Mouse (Mus musculus) spleen, postnatal 36 days (tissue): ENCODE data around the gene Gdf15.

Experiments
- DNase-seq, 2 experiments: peaks; one replicate each; pipeline ENCODE4 v3.0.0; 2022; ENCODE audit warnings: low spot score in 2 of 2, mixed read lengths in 1 of 2

The Gdf15 gene

DNA sequence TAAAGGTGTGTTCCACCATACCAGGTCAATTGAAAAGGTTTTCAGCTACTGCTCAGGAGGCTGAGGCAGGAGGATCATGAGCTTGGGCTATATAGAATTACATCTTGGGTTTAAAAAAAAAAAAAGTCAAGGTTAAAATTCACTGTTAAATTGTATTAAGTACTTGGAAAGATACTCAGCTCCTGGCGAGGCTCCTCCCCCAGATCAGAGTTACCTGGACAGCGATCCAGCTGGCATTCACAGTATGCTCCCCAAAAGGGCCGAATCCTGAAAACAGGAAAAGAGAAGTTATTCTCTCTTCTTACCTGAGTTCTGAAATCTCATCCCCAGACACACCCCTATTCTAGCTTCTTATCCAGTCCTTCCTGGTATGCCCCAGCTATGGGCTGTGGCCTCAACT, 25.0 kb upstream of the Gdf15 start:
- no peak for DNase-seq

DNA sequence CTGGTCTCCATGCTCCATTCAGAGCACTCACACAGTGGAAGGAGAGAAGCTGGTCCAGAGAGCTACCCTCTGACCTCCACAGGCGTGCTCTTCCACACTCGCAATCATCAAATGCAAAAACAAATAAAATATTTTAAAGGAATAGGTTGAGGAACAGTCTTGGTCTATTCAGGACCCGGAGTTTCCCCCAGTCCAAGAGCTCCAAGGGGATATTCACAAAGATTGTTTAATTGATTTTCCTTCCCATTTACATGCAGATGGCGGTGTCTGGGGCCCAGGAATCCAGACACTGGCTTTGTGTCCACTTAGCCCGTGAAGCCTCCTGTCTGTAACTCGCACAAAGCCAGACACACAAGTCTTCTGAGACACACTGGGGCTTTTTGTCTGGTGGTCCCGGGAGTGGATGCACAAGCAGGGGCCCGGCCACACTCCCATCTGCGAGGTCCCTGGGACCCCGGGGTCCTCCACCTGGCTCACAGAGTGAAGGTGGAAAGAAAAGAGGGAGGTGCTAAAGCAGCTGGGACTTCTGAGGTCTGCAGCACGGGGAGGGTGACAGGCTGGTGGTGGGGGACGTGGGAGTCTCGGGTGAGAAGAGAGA, 24.0 kb upstream of the Gdf15 start:
- DNase-seq, result no peak

DNA sequence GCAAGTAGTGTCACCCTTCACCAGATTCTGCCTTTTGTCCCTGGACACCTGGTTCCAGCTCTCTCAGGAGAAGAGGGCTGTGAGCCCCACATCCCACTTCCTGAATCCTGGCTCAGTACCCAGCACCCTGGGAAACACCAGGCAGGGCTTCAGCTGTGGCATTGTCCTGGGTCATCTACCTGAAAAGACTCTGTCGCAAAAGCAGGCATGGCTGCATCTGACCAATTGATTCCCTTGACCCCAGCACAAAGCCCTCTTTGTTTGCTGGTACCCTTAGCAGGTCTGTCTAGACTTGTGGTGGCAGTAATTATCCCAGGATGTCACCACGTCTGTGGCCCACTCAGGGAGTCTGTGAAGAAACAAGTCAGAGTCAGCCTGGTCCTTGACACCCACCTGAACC, 23.2 kb upstream of the Gdf15 start:
- no peak for DNase-seq

DNA sequence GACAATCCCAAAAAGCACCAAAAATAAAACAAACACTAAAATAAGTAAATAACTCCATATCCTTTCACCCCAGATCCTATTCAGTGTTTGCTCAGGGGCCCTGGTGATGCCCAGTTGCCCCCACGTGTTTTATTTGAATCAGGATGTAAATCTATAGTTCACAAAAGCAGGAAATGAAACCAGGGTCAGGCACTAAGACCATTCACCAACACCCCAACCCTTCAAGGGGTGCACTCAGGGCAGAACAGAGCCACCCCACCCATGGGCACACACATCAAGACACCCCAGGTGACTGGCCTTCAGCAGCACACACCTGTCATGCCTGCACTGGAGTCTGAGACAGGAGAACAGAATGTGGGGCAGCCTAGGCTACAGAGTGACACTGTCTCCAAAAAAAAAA, 21.9 kb upstream of the Gdf15 start:
- peak; percentile 74 to 78 for DNase-seq

DNA sequence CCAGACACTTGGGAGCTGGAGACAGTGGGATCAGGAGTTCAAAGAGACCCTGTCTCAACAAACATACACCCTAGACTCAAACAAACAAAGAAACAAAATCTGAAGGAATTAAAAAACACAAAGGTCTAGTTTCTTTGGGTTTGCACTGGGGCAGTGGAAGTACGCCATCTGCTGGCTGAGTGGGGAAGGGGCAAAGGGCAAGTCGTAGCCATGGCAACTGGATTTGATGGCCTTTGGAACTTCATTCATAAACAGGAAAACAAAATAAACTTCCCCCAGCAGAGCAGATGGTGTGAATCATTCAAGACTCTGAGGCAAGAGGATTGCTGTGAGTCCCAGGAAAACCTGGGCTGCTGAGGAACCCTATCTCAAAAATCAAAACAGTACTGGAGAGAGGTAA, 21.0 kb upstream of the Gdf15 start:
- DNase-seq, result peak; percentile 56 to 64

DNA sequence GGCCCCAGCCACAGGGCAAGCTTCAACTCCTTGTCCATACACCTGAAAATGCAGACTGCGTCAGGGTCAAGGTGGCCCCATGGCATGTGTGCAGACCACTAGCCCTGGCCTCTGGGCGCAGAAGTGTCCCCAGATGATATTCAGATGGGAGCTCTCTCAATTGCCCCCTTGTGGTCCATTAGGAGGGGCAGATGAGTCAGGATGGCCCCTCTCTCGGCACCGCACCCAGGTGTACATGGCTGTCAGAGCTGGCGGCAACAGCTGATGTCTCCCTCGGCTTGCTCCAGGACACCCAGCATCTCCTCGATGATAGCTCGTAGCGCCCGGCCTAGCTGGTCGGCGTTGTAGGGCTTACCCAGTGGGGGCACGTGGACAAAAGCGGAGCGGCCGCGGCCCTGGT, 18.1 kb upstream of the Gdf15 start:
- DNase-seq, result no peak

DNA sequence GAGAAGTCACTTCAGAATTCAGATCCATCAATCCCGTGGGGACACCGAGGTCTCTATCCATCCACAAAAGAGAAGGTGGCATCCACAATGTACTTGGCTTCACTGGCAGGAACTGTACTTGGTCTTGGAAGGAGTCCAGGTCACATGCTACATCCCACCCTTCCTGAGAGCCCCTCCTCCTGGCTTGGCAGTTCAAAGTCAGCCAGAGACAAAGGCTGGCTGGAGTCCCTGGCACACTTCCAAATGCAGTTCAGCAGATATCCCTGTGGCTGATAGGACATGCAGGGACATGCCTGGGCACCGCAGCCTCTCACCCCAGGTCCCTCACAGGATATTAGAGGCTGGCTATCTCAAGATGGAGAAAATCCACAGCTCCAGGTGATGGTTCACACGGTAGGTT, 17.1 kb upstream of the Gdf15 start:
- DNase-seq, result no peak

DNA sequence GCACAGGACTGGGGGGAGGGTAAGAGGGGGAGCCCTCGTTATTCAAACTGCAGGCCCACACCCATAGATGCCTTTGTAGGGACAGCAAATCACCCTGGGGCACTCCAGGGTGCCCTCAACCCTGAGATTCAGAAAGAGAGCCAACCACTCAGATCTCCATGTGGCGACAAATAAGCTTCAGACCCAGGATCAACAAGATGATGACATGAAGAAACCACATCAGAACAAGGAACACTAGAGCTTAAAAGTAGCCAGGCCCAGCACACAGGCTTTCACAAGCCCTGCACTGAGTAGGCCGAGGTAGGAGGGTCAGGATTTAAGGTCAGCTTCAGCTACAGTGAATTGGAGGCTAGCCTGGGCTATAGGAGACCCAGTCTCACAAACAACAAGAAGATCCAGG, 16.7 kb upstream of the Gdf15 start:
- DNase-seq, result no peak

DNA sequence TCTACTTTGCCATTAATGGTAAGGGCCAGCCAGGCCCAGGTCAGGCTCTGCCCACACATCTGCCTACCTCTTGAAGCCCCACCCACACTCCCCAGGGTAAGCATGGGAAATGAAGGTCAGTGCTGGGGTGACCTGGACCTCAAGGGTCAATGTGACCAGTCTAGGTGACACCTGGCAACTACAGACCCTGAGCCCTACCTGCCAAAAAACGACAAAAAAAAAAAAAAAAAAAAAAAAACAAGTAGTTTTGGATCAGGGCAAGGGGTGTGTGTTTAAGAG, 15.8 kb upstream of the Gdf15 start:
- no peak for DNase-seq

DNA sequence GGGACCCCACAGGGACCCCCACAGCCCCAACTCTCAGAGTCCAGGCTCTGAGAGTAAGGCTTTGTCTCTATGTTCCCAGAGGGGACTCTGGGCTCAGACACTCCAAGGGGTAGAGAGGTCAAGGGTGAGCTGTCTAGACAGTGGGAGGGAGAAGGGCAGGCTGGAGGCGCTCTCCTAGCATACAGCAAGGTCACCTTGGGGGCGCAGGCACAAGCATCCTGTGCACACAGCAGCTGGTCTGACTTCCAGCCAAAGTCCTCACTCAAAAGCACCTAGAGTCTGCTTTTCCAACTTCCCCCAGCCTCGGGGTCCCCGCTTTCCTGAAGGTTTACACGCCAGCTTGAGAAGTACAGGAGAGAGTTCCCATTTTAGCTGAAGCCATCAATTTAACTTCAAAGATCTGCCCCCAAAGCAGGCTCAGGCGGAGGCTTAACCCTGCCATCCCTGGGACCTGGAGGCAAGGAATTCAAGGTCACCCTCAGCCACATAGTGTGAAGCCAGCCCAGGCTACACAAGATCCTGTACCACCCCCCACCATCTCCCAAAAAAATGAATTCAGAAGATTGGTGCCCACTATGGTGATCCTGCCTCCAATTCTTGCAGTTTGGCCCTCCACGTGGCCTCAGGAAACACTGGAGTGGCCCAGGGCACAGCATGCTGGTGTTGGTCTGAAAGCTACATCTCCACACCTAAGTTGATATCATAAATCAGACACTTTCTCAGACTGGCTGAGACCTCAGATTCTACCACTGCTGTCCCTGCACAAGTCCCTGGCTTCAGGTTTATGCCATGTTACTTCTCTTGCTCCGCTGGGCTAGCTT, 15.3 kb upstream of the Gdf15 start:
- DNase-seq, result no peak

DNA sequence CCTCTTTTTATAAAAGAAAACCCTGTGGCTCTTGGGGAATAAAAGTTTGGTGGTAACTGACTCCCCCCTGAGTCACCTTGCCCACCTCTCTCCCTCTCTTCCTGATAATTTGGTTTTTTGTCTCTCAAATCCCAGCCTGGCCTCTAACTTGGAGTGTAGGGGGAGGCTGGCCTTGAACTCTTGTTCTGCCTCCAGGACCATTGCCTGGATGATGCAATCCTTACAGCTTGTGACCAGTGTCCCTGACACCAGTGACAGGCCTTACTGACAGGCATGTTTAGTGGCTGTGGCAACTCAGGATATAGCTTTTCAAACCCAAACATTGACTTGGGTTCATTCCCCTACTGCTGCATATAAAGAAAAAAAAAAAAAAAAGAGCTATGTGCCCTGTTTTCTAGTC, 14.5 kb upstream of the Gdf15 start:
- no peak for DNase-seq

DNA sequence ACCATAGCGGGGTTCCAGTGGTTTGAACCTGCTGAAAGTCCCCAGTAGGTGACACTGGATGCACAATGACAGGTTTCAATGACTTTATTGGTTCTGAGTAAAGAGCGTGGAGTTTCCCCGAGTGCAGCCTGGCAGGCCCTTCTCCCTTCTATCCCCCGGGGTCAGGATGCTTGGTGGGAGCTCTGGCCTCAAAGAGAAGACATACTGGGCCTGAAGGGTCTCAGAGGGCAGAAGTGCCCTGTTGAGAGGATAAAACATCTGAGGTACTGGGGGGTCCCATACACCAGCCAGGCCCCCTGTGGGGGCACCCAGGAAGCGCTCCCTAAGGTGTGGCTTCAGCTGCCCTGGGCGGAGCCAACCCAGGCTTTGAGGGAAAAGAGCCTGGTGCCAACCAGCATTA, 14.1 kb upstream of the Gdf15 start:
- no peak for DNase-seq

DNA sequence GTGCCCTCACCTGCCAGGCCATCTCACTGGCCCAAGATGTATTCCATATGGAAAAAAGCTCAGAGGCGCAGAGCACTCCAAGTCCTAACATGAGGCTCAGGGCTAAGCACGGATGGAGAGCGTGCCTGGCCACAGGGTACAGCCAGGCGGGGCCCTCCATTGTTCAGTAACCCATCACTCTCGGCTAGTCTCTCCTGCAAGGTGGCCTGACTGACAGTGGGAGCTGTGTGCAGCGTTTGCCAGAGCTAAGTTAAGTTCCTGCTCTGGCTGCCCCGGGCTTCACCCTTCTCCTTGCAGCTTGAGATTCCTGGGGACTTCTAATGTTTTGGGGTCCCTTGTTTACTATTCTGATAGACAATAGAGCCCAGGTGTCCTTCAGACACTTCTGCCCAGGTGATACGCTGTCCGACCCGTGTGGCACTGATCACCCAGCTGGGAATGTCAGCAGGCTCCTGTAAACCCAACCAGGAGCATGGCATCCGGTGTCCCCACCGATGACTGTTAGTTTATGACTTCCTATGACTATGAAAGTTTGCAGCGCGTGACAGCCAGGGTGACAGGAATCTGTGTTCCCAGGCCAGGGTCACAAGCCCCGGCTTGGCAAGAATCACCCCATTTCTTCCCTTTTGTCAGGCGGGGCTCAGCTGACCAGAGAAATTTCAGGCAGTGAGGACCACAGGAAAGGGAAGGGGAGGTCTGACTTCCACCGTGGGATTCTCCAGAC, 13.4 kb upstream of the Gdf15 start:
- DNase-seq, result no peak

DNA sequence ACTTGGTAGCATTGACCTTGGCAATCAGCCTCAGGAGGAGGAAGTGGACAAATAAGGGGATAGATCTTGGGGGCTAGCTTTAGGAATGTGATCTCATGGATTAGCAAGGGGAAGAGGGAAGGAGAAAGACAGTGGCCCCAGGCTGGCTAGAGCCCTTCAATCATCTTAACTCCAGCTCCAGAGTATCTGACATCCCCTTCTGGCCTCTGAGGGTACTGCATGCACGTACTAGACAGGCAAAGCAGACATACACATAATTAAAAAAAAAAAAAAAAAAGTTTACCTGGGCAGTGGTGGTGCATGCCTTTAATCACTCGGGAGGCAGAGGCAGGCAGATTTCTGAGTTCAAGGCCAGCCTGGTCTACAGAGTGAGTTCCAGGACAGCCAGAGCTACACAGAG, 11.8 kb upstream of the Gdf15 start:
- no peak for DNase-seq

DNA sequence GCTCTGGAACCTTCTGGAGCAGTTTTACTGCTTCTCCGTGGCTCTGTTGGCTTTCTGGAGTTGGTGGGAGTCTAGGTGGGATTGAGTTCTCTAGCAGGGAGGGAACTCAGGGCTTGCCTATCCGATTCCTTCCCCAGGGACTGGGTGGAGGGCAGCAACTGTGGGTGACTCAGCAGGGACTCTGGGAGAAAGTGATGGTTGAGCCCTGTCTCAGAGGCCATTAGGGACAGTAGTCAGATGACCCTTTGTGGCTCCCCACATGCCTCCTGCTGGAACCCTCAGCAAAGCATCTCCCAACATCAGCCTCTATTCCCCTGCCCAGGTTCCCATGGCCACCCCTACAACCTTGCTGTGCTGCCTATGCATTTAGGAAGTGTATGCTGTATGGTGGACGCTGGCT, 10.8 kb upstream of the Gdf15 start:
- no peak for DNase-seq

DNA sequence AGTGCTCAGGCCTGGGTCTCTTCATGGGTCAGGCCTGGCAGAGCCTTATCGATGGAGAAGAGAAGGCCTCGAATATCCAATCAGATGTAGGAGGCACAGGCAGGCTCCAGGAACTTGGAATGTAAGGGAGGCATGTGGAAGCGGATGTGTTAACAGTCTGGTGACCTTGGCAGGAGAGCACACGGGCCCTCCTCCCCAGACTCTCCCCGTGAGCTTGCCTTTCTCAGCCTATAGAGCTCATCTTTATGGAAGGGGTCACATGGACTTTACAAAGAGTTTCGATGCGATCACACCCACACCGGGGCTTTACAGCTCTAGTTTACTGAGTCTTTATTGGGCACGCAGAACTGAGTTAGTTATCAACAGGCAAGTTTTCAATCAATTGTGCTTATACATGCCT, 6.5 kb upstream of the Gdf15 start:
- DNase-seq, result no peak

DNA sequence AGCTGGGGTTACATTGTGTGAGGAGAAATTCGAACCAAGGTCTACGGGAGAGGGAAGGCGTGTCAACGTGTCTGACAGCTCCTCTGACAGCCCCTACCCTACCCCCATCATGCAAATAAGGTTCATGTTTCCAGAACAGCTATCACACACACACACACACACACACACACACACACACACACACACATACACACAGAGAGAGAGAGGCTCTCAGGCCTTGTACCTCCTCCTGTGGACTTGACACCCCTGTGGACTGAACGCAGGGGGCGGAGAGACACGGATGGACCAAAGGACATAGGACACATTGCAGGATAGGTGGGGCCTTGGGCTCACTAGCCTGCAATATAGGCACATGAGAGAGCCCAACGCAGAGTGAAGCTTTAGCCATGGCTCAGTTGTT, 4.6 kb upstream of the Gdf15 start:
- DNase-seq, result peak in 1 of 2 experiments; percentile 39

DNA sequence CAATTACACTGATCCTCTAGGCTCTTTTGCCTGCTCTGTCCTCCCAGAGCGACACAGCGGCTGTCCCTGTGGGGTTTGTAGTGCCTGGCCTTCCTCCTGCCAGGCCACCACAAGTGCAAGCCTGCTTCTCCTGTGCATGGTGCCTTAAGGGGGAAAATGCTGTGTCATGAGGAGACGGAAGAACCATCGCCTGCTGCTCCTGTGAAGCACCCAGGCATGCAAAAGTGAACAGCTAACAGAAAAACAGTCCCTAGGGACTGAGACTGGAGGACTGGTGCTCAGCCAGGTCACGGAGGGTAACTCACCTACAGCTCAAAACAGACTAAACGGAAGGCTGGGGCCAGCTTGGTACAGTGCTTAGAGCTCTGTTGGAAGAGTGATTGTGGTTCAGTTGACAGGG, 3.3 kb upstream of the Gdf15 start:
- peak; percentile 83 to 84 for DNase-seq

DNA sequence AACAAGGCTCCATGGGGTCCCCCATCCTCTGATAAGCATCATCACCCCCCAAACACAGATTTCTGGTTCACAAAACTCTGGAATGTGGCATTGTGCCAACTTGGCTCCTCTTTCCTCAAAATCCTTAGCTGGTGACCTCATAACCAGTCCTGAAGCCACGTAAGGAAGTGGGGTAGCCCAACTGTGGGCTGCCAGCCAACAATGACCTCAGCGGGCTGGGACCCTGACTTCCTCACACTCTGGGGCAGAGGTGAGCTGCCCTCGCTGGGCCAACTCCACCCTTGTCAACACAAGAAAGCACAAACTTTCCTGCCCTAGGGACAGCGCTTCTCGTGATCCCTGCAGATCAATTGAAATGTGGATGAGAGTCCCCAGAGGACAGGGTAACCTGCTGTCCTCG, 1.8 kb upstream of the Gdf15 start:
- DNase-seq, result peak in 1 of 2 experiments; percentile 34

DNA sequence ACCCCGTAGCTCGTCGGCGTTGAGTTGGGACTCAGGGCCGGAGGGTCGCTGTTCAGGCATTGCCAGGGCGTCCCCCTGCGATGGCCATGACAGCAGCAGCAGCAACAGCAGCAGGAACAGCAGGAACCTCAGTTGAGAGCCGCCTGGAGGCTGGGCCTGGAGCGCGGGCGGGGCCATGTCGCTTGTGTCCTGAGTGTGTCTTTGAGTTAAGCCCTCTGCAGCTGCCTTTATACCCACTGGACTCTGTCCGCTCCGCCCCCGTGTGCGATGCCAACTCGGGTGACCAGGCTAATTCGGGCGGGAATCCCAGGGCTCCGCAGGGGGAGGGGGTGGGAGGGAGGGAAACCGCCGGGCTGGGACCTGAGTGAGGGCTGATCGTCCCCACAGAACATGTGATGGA, 820 bp downstream of the Gdf15 start:
- peak in 1 of 2 experiments; percentile 34 for DNase-seq

DNA sequence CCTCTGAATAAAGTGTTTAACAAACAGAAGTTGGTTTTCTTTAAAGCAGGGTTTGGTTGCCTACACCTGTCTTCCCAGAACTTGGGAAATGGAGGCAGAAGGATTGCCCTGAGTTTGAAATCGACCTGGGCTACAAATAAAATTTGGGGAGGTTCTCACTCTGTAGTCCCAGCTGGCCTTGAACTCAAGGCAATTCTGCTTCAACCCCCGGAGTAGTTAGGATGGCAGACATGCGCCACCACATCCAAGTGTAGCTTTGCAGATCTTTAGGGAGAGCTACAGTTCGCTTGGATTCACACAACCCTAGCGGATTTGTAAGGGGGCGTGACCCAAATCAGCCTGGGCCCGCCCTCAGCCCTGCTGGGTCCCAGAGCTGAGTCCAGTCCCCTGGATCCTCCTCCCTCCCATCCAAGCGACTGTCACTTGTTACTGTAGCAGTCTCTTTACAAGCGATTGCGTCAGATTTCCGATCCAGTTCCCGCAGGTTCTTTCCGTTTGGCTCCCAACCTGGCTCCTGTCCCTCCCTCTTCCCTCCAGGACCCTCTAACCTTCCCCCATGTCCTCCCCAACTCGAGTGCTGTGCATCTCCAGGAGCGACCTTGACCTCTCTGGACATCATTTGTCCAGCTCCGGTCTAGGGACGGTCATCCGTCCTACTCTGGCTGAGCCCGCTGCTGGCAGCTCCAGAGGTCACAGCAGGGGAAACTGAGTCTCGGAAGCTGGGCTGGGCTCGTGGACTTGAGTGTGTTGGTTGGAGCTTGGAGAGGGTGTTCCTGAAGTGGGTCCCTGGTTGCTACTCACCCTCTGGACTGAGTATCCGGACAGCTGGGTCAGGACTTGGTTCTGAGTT, 1.5 kb downstream of the Gdf15 start:
- peak in 1 of 2 experiments; percentile 40 for DNase-seq
